9 mouse cellular contexts compared by ENCODE assay signal in genomic region chr11:85926287-85926764, GRCm38 (mm10). TPM values are rescaled to one million over a fixed set of nuclear protein-coding genes. Genes with fewer than 3 reads are reported as not detected.
DNase-seq lines count a peak whose midpoint lies in the region; ATAC-seq and TF ChIP-seq lines count a peak whose summit lies in the region.
"Had no signal": no experiment of that assay in that cellular context is flagged by ENCODE, and none has a peak within 500 bp of the region (broad histone marks: within the 10 kb centered on the region; RNA-seq: fewer than 3 reads in every experiment).

No protein-coding gene starts in this region.

- no peak for TF ChIP-seq RAD21 in CH12.LX (IDR thresholded peaks at IDR 0.05; ENCODE audit: low read depth, low read length)

- no peak overlapping the region for H3K9ac ChIP-seq in heart, embryonic 11.5 days (ENCODE audit: low read depth, low read length)
- H3K9ac ChIP-seq in CH12.LX (ENCODE audit: insufficient read depth, low read depth) = no peak overlapping the region
- H3K9ac ChIP-seq in forebrain, embryonic 15.5 days (replicated peaks) = no peak overlapping the region

- dilution Hi-C loops in CH12.LX (cut with MboI; ENCODE audit: extremely low pct_ligation_motif_present, extremely low pct_unique_long_range_greater_than_20kb, low sequenced_read_pairs) = no loop called here

- intact Hi-C loops in left cerebral cortex, postnatal 25 days (cut with DNase I) = no loop called here

- H3K27me3 ChIP-seq in heart, embryonic 11.5 days (ENCODE audit: control insufficient read depth, insufficient read depth, low read length) = peaks cover 60% of the 10 kb centered on the region
- H3K27me3 ChIP-seq in CH12.LX (replicated peaks) = peaks cover 39% of the 10 kb centered on the region
- peaks cover 60% of the 10 kb centered on the region for H3K27me3 ChIP-seq in forebrain, embryonic 15.5 days
- peaks cover 80% of the 10 kb centered on the region for H3K27me3 ChIP-seq in midbrain, embryonic 10.5 days (ENCODE audit: low read depth, poor library complexity, severe bottlenecking)

- no peaks in the 10 kb centered on the region for H3K36me3 ChIP-seq in heart, embryonic 11.5 days (ENCODE audit: control insufficient read depth, insufficient read depth, low read length)
- no peaks in the 10 kb centered on the region for H3K36me3 ChIP-seq in CH12.LX (replicated peaks in 1 of 2; ENCODE audit: control insufficient read depth in 1 of 2, insufficient read depth in 1 of 2, low read length in 1 of 2)
- H3K36me3 ChIP-seq in forebrain, embryonic 15.5 days = no peaks in the 10 kb centered on the region
- no peaks in the 10 kb centered on the region for H3K36me3 ChIP-seq in midbrain, embryonic 10.5 days

- WGBS in heart, embryonic 11.5 days (ENCODE audit: insufficient replicate concordance) = 8% methylated on average over 16 of the region's 16 CpGs
- 3% methylated on average over 16 of the region's 16 CpGs for WGBS in forebrain, embryonic 15.5 days
- 4% methylated on average over 16 of the region's 16 CpGs for WGBS in midbrain, embryonic 10.5 days

- in situ Hi-C loops in CH12.LX (cut with MboI; ENCODE audit: low pct_ligation_motif_present, low pct_unique_long_range_greater_than_20kb, low sequenced_read_pairs) = no loop called here

- no peaks in the 10 kb centered on the region for H3K79me2 ChIP-seq in CH12.LX (replicated peaks; ENCODE audit: control insufficient read depth, extremely low read depth, insufficient read depth, poor library complexity, severe bottlenecking)

- TF ChIP-seq EP300 in CH12.LX (IDR thresholded peaks at IDR 0.05; ENCODE audit: low read length) = 0 out of 2 replicates have a peak, but pooled peaks have one; percentile 36

- H3K9me3 ChIP-seq in heart, embryonic 11.5 days (replicated peaks; ENCODE audit: control insufficient read depth, low read length) = no peaks in the 10 kb centered on the region
- H3K9me3 ChIP-seq in CH12.LX (replicated peaks; ENCODE audit: low read length) = no peaks in the 10 kb centered on the region
- no peaks in the 10 kb centered on the region for H3K9me3 ChIP-seq in forebrain, embryonic 15.5 days
- H3K9me3 ChIP-seq in midbrain, embryonic 10.5 days (replicated peaks) = no peaks in the 10 kb centered on the region

- TF ChIP-seq POLR2A in CH12.LX (IDR thresholded peaks at IDR 0.05; ENCODE audit: low read depth, low read length) = no peak

- H3K27ac ChIP-seq in heart, embryonic 11.5 days (ENCODE audit: low read depth, low read length) = no peak overlapping the region
- no peak overlapping the region for H3K27ac ChIP-seq in CH12.LX (ENCODE audit: insufficient read depth, low read depth)
- no peak overlapping the region for H3K27ac ChIP-seq in forebrain, embryonic 15.5 days (replicated peaks)
- no peak overlapping the region for H3K27ac ChIP-seq in midbrain, embryonic 10.5 days (replicated peaks)

- H3K4me3 ChIP-seq in heart, embryonic 11.5 days (ENCODE audit: low read depth, low read length) = peak overlapping the region; percentile 21; the same call in 1 of the 2 replicates
- peak overlapping the region in 1 of 3 experiments; percentile 19 for H3K4me3 ChIP-seq in CH12.LX (replicated peaks in 1 of 3; ENCODE audit: low read depth in 2 of 3, low read length in 2 of 3, poor library complexity in 1 of 3)
- peak overlapping the region; percentile 24 for H3K4me3 ChIP-seq in forebrain, embryonic 15.5 days
- peak overlapping the region; percentile 34; the same call in 1 of the 2 replicates for H3K4me3 ChIP-seq in midbrain, embryonic 10.5 days

- no peak for TF ChIP-seq CTCF in CH12.LX (conservative IDR thresholded peaks at IDR 0.05 in 1 of 2, IDR thresholded peaks at IDR 0.05 in 1 of 2; ENCODE audit: low read depth in 2 of 2, low read length in 2 of 2)

- no peaks in the 10 kb centered on the region for H3K4me1 ChIP-seq in heart, embryonic 11.5 days (ENCODE audit: control insufficient read depth, insufficient read depth, low read length)
- H3K4me1 ChIP-seq in CH12.LX (ENCODE audit: control insufficient read depth in 1 of 2, insufficient read depth in 2 of 2) = peaks cover 7 to 20% of the 10 kb centered on the region in 2 experiments; a peak in 3 of 4 replicates
- peaks cover 16% of the 10 kb centered on the region for H3K4me1 ChIP-seq in forebrain, embryonic 15.5 days
- H3K4me1 ChIP-seq in midbrain, embryonic 10.5 days = peaks cover 17% of the 10 kb centered on the region

- peak overlapping the region; percentile 42 for H3K4me2 ChIP-seq in heart, embryonic 11.5 days
- peak overlapping the region; percentile 94 for H3K4me2 ChIP-seq in CH12.LX (ENCODE audit: insufficient read depth, low read depth, poor library complexity, severe bottlenecking)
- peak overlapping the region; percentile 42 for H3K4me2 ChIP-seq in forebrain, embryonic 15.5 days (replicated peaks)

- ATAC-seq in heart, embryonic 11.5 days (replicated peaks; ENCODE audit: insufficient number of reproducible peaks, low FRiP score, low TSS enrichment) = no peak
- no peak for ATAC-seq in forebrain, embryonic 15.5 days (replicated peaks)

- no peak for DNase-seq in heart, adult 11 months
- no peak for DNase-seq in CH12.LX (ENCODE audit: extremely low read depth)
- DNase-seq in midbrain, embryonic 10.5 days (ENCODE audit: low spot score) = no peak
- no peak for DNase-seq in left cerebral cortex, postnatal 25 days (ENCODE audit: low spot score in 2 of 2)
- DNase-seq in left cerebral cortex, adult 11 months (ENCODE audit: low spot score) = no peak
- no peak for DNase-seq in ovary, postnatal 36 days (ENCODE audit: low spot score)

TF ChIP-seq in CH12.LX, 34 proteins besides CTCF, POLR2A, EP300 and RAD21:
- TF ChIP-seq IRF4 (IDR thresholded peaks at IDR 0.05; ENCODE audit: low read depth, low read length) = peak; percentile 47; the same call in 1 of the 2 replicates
- 0 out of 2 replicates have a peak, but pooled peaks have one; percentile 41 for TF ChIP-seq TCF12 (IDR thresholded peaks at IDR 0.05; ENCODE audit: low read depth, low read length)
- TF ChIP-seq ETS1 (conservative IDR thresholded peaks at IDR 0.05; ENCODE audit: low read depth, low read length) = no peak
- peak; percentile 74 for TF ChIP-seq CHD2 (IDR thresholded peaks at IDR 0.05; ENCODE audit: low read length)
- TF ChIP-seq CHD1 (IDR thresholded peaks at IDR 0.05; ENCODE audit: low read depth, low read length) = no peak
- no peak for TF ChIP-seq MAX (IDR thresholded peaks at IDR 0.05; ENCODE audit: low read length)
- no peak for TF ChIP-seq NRF1 (IDR thresholded peaks at IDR 0.05; ENCODE audit: low read depth, low read length)
- TF ChIP-seq UBTF (IDR thresholded peaks at IDR 0.05; ENCODE audit: low read depth, low read length) = no peak
- peak; percentile 33; the same call in 1 of the 2 replicates for TF ChIP-seq ZMIZ1 (IDR thresholded peaks at IDR 0.05; ENCODE audit: low read depth, low read length)
- no peak for TF ChIP-seq GABPA (IDR thresholded peaks at IDR 0.05; ENCODE audit: insufficient replicate concordance, low read depth, low read length)
- TF ChIP-seq POLR2AphosphoS2 (IDR thresholded peaks at IDR 0.05; ENCODE audit: low read depth, low read length) = no peak
- TF ChIP-seq MYC (IDR thresholded peaks at IDR 0.05; ENCODE audit: low read depth, low read length) = no peak
- TF ChIP-seq NELFE (IDR thresholded peaks at IDR 0.05; ENCODE audit: low read depth, low read length) = no peak
- TF ChIP-seq SMC3 (IDR thresholded peaks at IDR 0.05; ENCODE audit: low read depth, low read length) = no peak
- TF ChIP-seq TBP (conservative IDR thresholded peaks at IDR 0.05; ENCODE audit: low read depth, low read length) = no peak
- TF ChIP-seq HCFC1 (IDR thresholded peaks at IDR 0.05; ENCODE audit: low read depth, low read length) = peak; percentile 8; the same call in 1 of the 2 replicates
- peak; percentile 38; the same call in 1 of the 2 replicates for TF ChIP-seq ELF1 (IDR thresholded peaks at IDR 0.05; ENCODE audit: low read depth, low read length)
- TF ChIP-seq ZNF384 (IDR thresholded peaks at IDR 0.05; ENCODE audit: low read depth, low read length) = no peak
- TF ChIP-seq BHLHE40 (IDR thresholded peaks at IDR 0.05; ENCODE audit: low read depth, low read length) = 0 out of 2 replicates have a peak, but pooled peaks have one; percentile 37
- TF ChIP-seq E2F4 (IDR thresholded peaks at IDR 0.05; ENCODE audit: insufficient replicate concordance, low read depth, low read length) = no peak
- 0 out of 2 replicates have a peak, but pooled peaks have one; percentile 26 for TF ChIP-seq MXI1 (IDR thresholded peaks at IDR 0.05; ENCODE audit: low read depth, low read length)
- TF ChIP-seq SIN3A (IDR thresholded peaks at IDR 0.05; ENCODE audit: low read length) = no peak
- 0 out of 2 replicates have a peak, but pooled peaks have one; percentile 88 for TF ChIP-seq MAZ (IDR thresholded peaks at IDR 0.05; ENCODE audit: low read depth, low read length)
- TF ChIP-seq USF2 (conservative IDR thresholded peaks at IDR 0.05; ENCODE audit: low read depth, low read length) = no peak
- 0 out of 2 replicates have a peak, but pooled peaks have one; percentile 34 for TF ChIP-seq RCOR1 (conservative IDR thresholded peaks at IDR 0.05; ENCODE audit: low read depth, low read length)
- no peak for TF ChIP-seq ZC3H11A (IDR thresholded peaks at IDR 0.05; ENCODE audit: low read depth, low read length)
- no peak for TF ChIP-seq MEF2A (IDR thresholded peaks at IDR 0.05; ENCODE audit: borderline replicate concordance, low read depth, low read length)
- no peak for TF ChIP-seq MAFK (IDR thresholded peaks at IDR 0.05; ENCODE audit: insufficient replicate concordance, low read length)

RNA-seq across cellular contexts. Expression of gene Tbx4, which starts 40.1 kb away (rescaled TPM):
- 0.49 and 0.82 TPM in 2 replicates for polyA plus RNA-seq in heart, embryonic 11.5 days (2014; fragmentation: Nextera tagmentation; extraction: Ambion mirVana)
- not detected in 2 replicates for total RNA-seq in CH12.LX (2012; rRNA removed)
- total RNA-seq in CH12.LX (2014; rRNA removed) = not detected in 2 replicates
- polyA plus RNA-seq in CH12.LX (2012; ENCODE audit: insufficient read length, low read depth) = not detected in 2 replicates
- 0.11 and 0.25 TPM in 2 replicates for polyA plus RNA-seq in forebrain, embryonic 15.5 days (2015; fragmentation: Nextera tagmentation; extraction: Ambion mirVana)
- 0.04 and 0.20 TPM in 2 replicates for polyA plus RNA-seq in midbrain, embryonic 10.5 days (2016; fragmentation: Nextera tagmentation; extraction: Ambion mirVana)
- under 1 TPM; 0.23 to 0.32 TPM for total RNA-seq in left cerebral cortex, postnatal 25 days (2021)
- total RNA-seq: granulocyte monocyte progenitor cell, adult 5-6 weeks had no signal

Comparison
In these comparisons a context has a peak if more than half of its experiments do, and no peak if none do; other contexts are left out.
1. H3K4me2 ChIP-seq: peak in every context shown above with its lines; median percentile 94 in CH12.LX; 42 in heart, embryonic 11.5 days; 42 in forebrain, embryonic 15.5 days.